Mouse (Mus musculus): Measurements from ENCODE around the gene Rnf150.

Rnf150 gene

DNA sequence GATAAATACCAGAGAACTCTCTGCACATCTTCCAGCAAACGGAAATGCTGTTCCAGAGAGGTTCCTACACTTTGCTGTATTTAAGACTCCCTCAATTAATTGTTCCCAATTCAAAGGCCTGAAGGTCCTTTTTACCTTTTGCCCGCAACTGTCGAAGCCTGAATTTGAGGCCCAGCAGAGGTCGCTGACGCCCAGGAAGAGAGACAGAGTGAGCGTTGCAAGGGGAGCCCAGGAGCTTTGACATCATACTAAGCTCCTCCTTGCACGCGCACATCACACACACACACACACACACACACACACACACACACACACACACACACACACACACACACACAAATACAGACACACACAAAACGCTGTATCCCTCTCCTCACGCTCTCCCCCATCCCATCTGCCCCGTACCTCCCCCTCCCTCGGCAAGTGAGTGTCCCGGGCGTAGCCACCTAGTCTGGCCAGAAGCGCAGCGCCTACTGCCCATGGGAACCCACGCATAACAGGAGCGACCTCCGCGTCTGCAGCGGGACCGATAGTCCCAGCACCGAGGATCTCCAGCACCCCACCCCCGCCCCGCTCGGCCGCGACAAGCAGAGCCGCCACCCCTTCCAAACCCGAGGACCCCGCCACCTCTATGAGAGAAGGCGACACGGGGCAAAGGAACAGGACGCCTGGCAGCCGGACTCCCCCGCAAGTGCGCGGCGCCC is at the start of gene Rnf150:
Rnf150 (plus strand) TSS at position 316 of the 704 bp plus-strand sequence.
- DNase-seq (ENCODE audit: low read depth, low spot score), result peak; percentile 76

DNA sequence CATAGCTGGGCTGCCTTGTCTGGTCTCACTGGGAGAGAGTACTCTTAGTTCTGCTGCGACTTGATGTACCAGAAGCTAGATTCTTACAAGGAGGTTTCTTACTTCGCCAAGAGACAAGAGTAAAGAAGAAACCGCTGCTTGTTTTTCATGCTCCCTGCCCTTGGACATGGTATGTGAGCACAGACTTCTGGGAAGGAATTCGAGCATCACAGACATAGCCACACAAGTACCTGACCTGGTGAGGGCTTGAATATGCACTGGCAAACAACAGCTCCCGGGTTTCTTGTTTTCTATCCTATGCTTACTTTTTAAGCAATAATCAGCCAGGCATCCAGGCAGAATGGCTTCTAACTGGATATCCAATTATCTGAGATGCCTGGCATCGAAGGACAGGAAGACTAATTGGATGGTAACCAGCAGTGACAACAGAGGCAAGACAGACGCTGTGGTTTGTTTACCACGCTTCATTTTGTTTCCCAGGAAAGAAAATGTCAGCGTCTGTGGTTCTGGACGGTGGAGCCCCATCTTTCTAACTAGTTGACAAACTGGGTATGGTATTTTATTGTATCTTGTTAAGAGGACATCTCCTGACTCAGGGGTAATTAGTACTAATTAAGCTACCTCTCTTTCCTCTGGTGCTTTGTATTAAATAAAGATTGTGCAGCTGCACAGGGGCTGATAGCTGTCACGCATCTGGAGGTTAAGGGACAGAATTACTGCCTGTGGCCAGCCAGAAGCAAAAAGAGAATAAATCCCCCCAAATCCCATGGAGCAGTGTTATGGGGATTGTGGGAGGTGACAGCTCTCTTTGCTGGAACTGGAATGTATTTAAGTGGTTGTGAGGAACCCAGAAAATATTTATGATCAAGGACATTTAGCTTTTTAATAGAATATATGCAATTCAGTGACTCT is 36.8 kb upstream of the Rnf150 start:
- no peak for DNase-seq (ENCODE audit: low read depth, low spot score)

DNA sequence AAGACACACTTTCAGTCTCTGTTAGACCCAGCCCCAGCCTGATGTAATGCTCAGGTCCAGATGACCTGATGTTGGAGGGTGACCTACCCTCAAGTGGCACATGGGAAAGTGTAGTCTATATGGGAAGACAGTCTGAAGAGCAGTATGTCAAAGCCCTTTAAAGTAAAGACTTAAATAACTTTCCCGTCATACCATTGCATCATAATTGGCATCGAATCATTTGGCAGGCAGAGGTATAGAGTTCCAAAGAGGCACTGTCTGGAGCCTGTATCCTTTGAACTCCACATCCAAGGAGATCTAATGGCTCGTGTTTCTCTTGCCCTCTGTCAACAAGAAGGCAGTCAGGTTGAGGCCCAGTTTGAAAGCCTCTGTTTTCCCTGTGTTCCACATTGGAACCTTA is 22.7 kb upstream of the Rnf150 start:
- no peak for DNase-seq (ENCODE audit: low read depth, low spot score)

DNA sequence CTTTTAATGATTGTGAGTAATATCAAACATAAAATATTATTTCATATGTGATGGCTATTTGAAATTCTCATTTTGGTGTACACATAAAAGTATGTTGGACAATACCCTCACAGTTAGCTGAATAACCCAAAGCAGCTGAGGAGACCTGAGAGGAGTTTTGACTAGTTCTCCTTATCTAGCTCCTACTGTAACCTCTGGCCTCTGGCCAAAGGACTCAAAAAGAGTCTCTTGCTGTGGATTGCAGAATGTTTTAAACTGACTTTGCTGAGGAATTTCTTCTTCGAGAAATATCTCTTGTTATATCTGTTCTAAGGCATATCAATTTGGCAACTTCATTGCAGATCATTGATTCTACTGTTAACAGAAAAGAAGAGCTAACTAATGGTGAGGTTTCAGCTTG is 22.2 kb upstream of the Rnf150 start:
- no peak for DNase-seq (ENCODE audit: low read depth, low spot score)

DNA sequence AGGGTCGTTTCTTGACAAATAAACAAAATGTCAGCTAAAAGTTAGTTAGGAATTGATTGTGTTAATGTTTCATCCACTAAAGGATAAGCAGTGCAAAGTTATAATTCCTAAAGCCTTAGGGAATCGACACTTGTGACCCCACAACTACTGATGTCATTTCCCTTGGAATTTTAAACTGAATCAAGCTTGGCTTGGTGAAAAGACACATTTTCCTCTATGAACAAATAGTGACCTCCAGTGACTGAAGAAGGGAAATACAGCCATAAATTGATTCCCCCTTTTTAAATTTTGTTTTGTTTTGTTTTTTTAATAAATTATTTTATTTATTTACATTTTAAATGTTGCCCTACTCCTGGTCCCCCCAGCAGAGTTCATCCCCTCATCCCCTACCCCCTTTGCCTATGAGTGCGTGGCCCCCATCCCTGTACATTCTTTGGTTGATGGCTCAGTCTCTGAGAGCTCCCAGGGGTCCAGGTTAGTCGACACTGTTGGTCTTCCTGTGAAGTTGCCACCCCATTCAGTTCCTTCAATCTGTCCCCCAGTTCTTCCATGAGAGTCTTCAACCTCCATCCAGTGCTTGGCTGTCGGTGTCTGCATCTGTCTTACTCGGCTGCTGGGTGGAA is 21.5 kb upstream of the Rnf150 start:
- DNase-seq (ENCODE audit: low read depth, low spot score), result no peak

DNA sequence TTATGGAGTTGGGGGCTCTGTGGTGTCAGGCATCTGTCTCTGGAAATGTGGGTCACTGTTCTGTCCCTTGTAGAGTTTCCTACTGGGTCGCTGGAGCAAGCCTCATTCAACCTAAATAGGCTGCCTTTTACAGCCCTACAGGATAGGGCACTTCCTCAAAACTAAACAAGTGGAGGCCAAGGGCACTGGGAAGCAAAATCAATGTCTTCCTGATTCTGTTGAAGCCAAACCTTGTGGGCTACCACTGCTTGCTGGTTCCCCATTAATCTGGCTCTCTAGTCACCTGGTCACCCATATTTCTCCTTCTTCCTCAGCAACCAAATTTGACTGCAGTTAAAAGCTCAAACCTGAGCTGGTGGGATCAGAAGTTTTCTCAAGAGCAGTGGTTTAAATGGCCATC is 19.5 kb upstream of the Rnf150 start:
- DNase-seq (ENCODE audit: low read depth, low spot score), result no peak

DNA sequence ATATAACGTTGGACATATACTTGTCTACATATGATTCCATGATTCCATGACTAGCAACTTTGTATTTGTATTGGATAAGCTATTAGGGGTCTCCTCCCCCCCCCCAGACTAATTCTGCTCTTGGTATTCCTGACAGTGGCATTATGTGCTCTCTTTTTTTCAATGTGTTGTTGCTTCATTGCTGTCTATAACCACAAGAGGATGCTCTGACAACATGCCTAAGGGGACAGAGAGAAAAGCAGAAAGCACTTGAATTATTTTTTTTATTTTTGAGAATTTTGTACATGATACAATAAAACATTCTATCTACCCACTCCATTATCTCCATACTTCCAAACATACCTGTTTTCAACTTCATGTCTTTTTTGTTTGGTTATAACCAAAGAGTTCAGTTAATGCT is 18.7 kb upstream of the Rnf150 start:
- no peak for DNase-seq (ENCODE audit: low read depth, low spot score)

DNA sequence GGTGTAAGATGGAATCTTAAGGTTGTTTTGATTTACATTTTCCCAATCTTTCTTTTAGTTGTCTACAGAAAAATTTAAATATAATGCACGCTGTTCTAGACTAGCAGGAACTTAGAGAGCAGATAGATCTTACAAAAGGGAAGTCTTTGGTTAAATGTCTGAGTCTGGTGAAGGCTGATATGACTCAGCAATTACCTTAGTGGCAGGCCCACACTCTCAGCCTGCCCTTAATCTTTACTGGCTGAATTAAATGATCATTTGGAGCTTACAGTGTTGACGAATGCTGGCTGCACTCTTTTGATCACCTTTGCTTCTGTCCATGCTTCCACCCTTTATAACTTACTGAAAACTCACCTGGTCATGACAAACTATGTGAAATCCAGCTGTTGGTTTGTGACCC is 17.1 kb upstream of the Rnf150 start:
- DNase-seq (ENCODE audit: low read depth, low spot score), result no peak

DNA sequence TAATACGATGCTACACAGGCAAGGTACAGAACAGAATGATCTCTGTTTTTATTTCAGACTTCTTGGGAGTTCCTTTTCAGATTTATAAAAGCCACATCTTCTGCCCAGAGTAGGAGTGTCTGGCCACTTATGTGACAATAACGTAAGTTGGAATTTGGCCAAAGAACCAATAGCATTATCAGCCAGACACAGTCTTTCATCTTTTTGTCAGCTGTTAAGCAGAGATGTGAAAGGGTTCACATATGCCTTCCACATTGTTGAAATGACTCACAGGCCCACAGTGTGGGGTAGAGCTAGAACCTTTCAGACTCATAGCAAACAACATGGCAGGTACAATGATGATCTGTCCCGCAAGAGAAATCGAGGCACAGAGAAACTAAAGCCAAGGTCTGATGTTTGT is 16.4 kb upstream of the Rnf150 start:
- no peak for DNase-seq (ENCODE audit: low read depth, low spot score)

DNA sequence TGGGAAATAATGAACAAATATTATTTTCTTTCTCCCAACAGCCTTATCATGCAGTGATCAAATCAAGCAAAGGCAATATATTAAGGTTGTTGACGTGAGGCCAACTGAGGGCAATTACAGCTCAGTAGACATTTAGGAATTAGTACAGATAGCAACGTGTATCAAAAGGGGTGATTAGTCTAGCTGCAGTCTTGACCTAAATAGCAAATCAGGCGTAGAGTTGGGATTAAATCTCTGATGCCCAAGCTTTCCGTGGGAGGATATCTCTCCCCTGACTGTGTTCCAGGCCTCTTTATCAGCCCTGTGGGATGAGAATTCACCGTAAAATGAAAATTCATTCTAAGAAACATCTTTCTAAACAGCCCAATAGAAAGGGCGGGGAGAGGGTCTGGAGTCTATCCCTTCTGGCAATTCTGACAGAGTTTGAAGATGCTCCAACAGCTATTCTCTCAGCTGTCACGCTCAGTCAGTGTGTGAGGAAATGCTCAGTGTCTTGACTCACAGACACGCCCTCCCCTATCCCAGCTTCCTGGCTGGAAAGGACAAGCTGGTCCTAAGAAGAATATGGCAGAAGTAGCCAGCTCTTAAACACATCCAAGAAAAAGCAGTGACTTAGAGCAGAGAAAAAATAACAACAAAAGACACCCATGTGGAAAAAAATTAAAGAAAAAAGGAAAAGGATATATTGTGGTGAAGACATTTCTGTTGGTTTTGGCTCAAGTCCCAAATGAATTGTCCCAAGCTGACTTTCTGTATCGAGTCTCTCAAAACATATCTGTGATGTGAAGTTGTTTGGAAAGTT is 4.4 kb upstream of the Rnf150 start:
- no peak for DNase-seq (ENCODE audit: low read depth, low spot score)

DNA sequence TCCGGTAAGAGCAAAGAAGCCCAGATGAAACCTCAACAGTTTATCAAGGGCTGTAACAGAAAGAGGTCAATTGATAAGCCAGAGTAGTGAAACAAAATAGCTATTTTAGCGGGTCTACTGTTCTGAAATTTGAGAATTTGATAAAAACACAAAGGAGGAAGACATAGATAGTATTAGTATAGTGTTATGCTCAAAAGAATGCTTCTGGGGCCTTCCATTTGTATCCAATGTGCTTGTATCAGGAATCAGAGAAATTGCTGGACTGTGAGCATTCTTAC is 3.9 kb upstream of the Rnf150 start:
- DNase-seq (ENCODE audit: low read depth, low spot score), result no peak

DNA sequence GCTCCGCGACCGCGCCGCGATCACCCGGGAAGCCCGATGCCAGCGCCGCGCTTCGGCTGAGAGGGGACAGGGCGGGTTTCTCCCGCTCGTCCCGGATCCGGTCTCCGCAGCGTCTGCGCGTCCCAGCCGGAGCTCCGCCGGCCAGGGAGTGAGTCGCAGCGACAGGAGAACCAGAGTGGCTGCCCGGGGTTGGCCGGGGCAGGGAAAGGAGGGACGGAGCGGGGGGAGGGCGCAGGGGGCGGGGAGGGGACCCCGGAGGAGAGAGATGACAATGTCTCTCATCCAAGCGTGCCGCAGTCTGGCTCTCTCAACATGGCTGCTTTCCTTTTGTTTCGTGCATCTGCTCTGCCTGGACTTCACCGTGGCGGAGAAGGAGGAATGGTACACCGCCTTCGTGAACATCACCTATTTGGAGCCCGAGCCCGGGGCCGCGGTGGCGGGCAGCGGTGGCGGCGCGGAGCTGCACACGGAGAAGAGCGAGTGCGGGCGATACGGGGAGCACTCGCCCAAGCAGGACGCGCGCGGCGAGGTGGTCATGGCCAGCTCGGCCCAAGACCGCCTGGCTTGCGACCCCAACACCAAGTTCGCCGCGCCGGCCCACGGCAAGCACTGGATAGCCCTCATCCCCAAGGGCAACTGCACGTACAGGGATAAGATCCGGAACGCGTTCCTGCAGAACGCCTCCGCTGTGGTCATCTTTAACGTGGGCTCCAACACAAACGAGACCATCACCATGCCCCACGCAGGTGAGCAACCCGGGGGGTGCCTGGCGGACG is 777 bp downstream of the Rnf150 start:
- DNase-seq (ENCODE audit: low read depth, low spot score), result no peak

DNA sequence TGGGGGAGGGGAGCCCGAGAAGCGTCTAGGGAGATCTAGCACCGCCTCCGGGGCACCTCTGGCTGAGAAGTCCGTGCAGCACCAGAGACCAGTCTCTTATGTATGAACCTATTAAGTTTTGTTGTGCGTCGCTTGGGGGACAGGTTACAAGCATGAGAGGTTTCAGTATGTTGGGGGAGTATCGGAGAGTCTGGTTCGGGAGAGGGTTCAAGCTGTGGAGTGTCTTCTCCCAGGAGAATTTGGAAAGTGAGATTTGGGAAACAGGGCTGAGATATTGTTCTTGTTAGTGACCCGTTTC is 1.3 kb downstream of the Rnf150 start:
- no peak for DNase-seq (ENCODE audit: low read depth, low spot score)

DNA sequence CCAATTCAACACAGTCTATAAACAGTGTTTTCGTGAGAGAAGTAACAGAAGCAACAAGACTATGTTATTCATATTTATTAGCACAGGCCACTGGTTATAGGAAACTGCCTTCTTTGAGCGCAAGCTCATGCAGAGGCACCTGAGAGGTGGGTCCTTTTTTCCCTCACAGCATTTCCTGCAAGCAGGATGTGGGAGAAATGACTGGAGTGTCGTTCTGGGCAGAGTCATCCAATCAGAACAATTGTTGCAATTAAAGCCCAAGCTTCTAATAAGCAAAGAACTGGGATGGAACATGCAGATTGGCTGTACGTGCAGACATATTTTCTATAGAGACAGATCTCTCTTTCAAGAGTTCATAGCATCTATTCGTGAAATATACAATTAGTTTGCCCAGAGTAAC is 2.1 kb downstream of the Rnf150 start:
- peak; percentile 72 for DNase-seq (ENCODE audit: low read depth, low spot score)

DNA sequence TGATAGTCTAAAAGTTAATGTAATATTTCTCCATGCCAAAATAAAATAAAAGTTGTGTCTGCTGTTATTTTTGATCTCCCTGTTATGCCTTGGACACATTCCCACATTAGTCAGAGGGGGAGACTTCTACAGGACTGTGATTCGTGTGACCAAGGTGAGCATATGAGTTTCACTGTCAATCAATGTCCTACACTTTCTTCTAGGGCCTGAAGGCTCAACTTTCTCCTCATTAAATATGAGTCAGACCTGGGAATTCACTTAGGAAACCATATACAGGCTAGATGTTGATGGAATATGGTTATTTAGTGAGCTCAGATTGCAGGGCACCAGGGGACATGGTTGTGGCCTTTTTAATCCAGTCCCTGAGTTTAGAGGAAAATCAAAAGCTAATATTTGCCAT is 3.1 kb downstream of the Rnf150 start:
- DNase-seq (ENCODE audit: low read depth, low spot score), result no peak

DNA sequence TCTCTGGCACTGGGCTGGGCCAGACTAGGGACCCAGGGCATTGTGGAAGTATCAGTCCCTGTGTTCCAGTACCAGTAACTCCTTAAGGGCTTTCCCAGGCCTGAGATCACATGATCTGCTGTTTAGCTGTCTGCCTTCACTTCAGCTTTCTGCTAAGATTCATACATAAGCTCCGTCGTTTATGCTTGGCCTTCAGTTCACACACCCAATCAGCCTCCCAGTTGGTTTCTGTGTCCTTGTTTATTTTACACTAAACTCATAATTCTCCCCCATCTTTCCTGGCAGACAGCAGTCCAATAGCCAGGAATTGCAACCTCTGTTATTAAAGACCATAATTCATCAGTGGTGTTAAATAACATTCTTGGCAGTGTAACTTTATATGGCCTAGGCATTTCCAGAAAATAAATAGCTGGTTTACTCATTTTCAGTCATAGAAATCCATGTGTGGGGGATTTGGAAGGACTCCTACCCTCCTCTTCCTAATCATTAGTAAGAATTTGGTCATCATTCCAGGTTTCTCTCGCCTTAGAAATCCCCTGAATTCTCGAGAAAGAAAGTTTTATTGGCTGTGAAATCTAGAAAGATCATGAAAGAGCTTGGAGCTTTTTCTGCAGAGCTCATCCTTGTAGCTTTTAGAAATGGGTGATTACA is 7.8 kb downstream of the Rnf150 start:
- DNase-seq (ENCODE audit: low read depth, low spot score), result no peak

DNA sequence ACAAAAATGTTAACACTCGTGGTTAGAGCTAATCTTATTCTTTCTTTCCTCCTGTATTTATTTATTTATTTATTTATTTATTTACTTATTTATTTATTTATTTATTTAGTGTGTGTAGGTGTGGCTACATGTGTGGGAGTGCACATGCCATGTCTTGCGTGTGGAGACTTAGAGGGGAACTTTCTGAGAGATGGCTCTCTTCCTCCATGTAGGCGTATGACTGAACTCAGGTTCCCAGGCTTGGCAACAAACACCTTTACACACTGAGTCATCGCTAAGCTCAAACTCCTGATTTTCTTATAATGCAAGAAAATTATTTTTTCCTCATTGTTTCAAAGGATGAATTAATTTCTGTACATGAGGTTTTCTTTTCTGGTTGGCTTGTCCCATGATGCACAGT is 8.8 kb downstream of the Rnf150 start:
- DNase-seq (ENCODE audit: low read depth, low spot score), result peak; percentile 19

DNA sequence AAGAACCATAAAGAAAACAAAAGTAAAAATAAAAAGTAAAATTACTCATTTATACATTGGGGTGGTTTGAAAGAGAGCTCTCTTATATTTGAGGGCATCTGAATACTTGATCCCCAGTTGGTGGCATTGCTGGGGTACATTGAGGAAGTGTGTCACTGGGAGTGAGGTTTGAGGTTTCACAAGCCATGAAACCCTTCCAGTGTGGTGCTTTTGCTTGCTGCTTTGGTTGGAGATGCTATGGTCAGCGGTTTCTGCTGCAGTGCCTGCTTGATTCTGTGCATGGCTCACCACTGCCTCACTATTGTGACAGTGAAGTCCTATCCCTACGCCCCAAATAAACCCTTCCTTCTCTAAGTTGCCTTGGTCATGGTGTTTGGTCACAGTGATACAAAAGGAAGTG is 10.9 kb downstream of the Rnf150 start:
- no peak for DNase-seq (ENCODE audit: low read depth, low spot score)

DNA sequence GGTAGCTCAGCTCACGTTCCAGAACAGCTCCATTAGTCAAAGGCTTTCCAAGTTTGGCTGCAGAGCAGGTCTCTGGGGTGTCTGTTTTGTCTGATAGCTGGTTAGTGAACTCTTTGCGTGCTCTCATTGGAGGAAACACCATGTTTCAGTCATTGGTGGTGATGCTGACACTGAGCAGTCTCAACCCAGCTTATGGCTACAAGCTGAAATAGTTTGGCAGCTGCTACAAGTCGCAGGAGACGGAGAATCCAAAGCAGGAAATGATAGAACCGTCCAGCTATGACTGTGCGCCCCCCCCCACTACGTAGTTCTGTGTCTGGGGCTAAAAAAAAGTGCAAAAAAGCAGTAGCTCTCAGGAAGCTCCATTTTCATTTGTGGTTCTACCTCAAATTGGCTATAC is 12.0 kb downstream of the Rnf150 start:
- DNase-seq (ENCODE audit: low read depth, low spot score), result no peak

DNA sequence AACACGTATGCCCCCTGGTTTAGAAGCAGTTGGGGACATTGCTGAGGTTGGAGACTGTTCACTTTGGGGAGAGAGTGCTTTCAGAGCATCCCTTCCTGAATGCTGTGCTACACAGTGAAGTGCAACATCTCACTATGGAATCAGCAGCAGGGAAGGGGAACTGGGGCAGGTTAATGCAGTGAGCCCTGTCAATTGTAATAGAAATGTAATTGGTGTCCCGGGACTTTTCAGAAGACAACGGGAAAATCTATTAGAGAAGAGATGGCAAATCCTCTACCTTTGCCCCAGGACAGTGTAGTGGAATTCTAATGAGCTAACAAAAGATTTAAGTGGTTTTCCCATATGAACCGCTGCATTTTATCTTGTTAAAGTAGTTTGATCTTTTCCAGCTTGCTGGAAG is 21.3 kb downstream of the Rnf150 start:
- DNase-seq (ENCODE audit: low read depth, low spot score), result no peak

DNA sequence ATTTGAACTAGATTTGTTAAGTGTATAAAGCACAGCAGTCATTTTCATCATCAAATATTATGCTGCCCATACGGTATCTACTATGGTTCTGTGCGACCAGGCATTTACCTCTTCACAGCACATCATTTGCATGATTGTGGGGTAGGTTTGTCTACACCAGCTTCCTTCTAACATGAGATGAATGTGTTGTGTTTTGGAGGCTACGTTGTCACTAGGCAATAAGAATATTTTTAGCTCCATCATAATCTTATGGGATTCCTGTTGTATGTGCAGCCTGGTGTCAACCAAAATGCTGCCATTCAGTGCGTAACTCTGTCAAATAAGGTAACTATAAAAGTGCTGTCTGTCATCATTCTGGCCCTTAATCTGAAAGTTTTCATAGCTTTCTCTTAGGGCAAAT is 24.1 kb downstream of the Rnf150 start:
- no peak for DNase-seq (ENCODE audit: low read depth, low spot score)

All from telencephalon, adult 2 months (tissue).